Mouse (Mus musculus) thymus, postnatal 4 days (tissue): ENCODE data around the gene Zfp513.

ENCODE experiments used
- DNase-seq: peaks from one replicate; pipeline ENCODE4 v3.0.0; 2021

The Zfp513 gene

GRCm38 (mm10) chr5:31162462-31162861 is 39.6 kb downstream of the Zfp513 start:
- no peak for DNase-seq

GRCm38 (mm10) chr5:31154152-31154553 is 48.0 kb downstream of the Zfp513 start, which contains the start of gene Mpv17:
Mpv17 (minus strand) TSS chr5:31154251.
- DNase-seq, result peak; percentile 77

- no peak for DNase-seq
Measured at GRCm38 (mm10) chr5:31153516-31154151, 48.5 kb downstream of the Zfp513 start.

GRCm38 (mm10) chr5:31151746-31152145 is 50.4 kb downstream of the Zfp513 start:
- DNase-seq, result no peak

- no peak for DNase-seq
Measured at GRCm38 (mm10) chr5:31149781-31150180, 52.3 kb downstream of the Zfp513 start.
